Mouse (Mus musculus) erythroblast, embryonic 14.5 days (primary cell): ENCODE results near the gene Pde7b.

Experiments
- GATA1 ChIP-seq: IDR thresholded peaks from 2 replicates; pipeline ENCODE4 v1.6.1; 2012; ENCODE audit warnings: low read length, inconsistent platforms, mixed read lengths
- TAL1 ChIP-seq: IDR thresholded peaks from 3 replicates; pipeline ENCODE4 v1.6.1; 2012; ENCODE audit warnings: low read length, inconsistent platforms, mixed read lengths

GRCm38 (mm10) chr10:20670541-20670940 lies 54.3 kb downstream of the Pde7b start:
- no peak for TF ChIP-seq GATA1
- TF ChIP-seq TAL1 = no peak
